Mouse (Mus musculus): Measurements from ENCODE around the gene Chd1. TPM values are rescaled to one million over a fixed set of nuclear protein-coding genes. Genes with fewer than 3 reads are reported as not detected.

Chd1 gene
- polyA plus RNA-seq, 1 experiment from 2014 or later = 9.0 TPM

DNA sequence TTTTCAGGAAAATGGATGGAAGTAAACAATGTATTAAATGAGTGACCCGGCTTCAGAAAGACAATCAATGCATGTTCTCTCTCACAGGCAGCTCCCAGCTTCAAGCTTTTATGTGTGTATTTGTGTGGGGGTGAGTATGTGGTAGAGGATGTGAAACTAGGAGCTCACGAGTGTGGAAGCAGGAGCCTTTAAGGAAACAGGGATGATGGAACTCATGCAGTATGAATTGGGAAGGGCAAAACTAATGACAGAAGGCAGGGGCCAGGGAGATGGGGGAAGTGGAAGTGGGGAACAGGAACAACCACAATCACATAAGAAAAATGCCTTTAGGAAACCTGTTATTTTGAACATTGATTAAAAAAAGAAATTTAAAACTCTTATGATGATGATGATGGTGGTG lies 9.2 kb upstream of the Chd1 start:
- H3K4me3 ChIP-seq (ENCODE audit: low read depth, low read length) = no peak overlapping the region
- H3K27me3 ChIP-seq (ENCODE audit: control insufficient read depth, insufficient read depth, low read depth, low read length) = no peaks in the 10 kb centered on the region
- no peaks in the 10 kb centered on the region for H3K9me3 ChIP-seq (replicated peaks; ENCODE audit: control insufficient read depth, low read length)
- no peak for ATAC-seq (ENCODE audit: low read depth)
- H3K27ac ChIP-seq (ENCODE audit: low read length) = no peak overlapping the region
- no peak overlapping the region for H3K9ac ChIP-seq (ENCODE audit: low read depth, low read length)
- no peaks in the 10 kb centered on the region for H3K4me1 ChIP-seq (ENCODE audit: control insufficient read depth, low read depth, low read length)
- no peaks in the 10 kb centered on the region for H3K36me3 ChIP-seq (ENCODE audit: control insufficient read depth, insufficient read depth)
- WGBS (ENCODE audit: insufficient replicate concordance) = 52% methylated on average over 2 of the region's 2 CpGs
- no peak overlapping the region for H3K4me2 ChIP-seq (ENCODE audit: low read depth, low read length)

DNA sequence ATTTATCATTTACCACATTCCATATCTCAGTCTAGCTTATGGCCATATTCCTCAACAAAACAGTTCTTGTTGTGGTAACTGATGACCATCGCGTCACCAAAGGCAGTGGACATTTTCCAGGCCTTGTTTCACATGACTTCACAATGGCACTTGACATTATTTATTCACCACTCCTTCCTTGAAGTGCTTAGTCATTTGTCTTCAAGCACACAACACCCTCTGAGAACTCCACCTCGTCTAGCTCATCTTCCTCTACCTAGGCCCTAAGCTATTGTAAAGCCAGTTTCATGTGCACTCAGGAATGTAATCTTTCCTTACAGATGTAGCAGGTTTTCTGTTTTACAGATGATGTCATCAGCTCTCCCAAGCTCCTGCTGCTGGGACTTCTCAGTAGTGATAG lies 5.8 kb upstream of the Chd1 start:
- Histone ChIP-seq H3K27me3 (ENCODE audit: control insufficient read depth, insufficient read depth, low read depth, low read length) (no peaks in the 10 kb centered on the region), H3K4me1 (ENCODE audit: control insufficient read depth, low read depth, low read length) (peaks cover 3% of the 10 kb centered on the region)

DNA sequence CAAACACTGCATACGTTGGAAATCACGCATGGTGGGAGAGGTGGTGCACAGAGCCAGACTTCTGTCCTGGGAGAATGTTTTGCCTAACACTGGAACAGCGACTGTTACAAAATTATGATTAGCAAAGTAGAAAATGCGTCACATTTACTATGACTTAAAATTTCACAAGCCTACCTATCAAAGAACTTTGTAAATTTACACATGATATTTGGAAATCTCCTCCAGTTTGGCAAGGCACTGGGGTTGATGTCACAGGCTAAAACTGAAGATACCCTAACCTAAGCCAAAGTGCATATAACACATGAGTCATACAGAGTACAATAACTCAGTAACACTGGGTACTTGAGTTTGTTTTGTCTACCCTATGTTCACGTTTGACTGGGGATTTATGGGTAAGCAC lies 3.3 kb upstream of the Chd1 start:
- Histone ChIP-seq H3K36me3 (ENCODE audit: control insufficient read depth, insufficient read depth) (no peaks in the 10 kb centered on the region), H3K9ac (ENCODE audit: low read depth, low read length) (no peak overlapping the region), H3K4me2 (ENCODE audit: low read depth, low read length) (no peak overlapping the region), H3K4me3 (ENCODE audit: low read depth, low read length) (no peak overlapping the region), H3K27ac (ENCODE audit: low read length) (no peak overlapping the region), H3K27me3 (ENCODE audit: control insufficient read depth, insufficient read depth, low read depth, low read length) (no peaks in the 10 kb centered on the region), H3K4me1 (ENCODE audit: control insufficient read depth, low read depth, low read length) (peaks cover 4% of the 10 kb centered on the region), H3K9me3 (replicated peaks; ENCODE audit: control insufficient read depth, low read length) (no peaks in the 10 kb centered on the region)
- ATAC-seq (ENCODE audit: low read depth) = no peak
- WGBS (ENCODE audit: insufficient replicate concordance) = 63% methylated on average over 5 of the region's 5 CpGs

More for the DNA sequence above, 5.8 kb upstream of the Chd1 start:
- no peak overlapping the region for H3K4me2 ChIP-seq (ENCODE audit: low read depth, low read length)
- 59% methylated on average over 3 of the region's 3 CpGs for WGBS (ENCODE audit: insufficient replicate concordance)
- no peak overlapping the region for H3K9ac ChIP-seq (ENCODE audit: low read depth, low read length)
- H3K9me3 ChIP-seq (replicated peaks; ENCODE audit: control insufficient read depth, low read length) = no peaks in the 10 kb centered on the region
- ATAC-seq (ENCODE audit: low read depth) = no peak
- no peak overlapping the region for H3K4me3 ChIP-seq (ENCODE audit: low read depth, low read length)
- no peaks in the 10 kb centered on the region for H3K36me3 ChIP-seq (ENCODE audit: control insufficient read depth, insufficient read depth)
- no peak overlapping the region for H3K27ac ChIP-seq (ENCODE audit: low read length)

DNA sequence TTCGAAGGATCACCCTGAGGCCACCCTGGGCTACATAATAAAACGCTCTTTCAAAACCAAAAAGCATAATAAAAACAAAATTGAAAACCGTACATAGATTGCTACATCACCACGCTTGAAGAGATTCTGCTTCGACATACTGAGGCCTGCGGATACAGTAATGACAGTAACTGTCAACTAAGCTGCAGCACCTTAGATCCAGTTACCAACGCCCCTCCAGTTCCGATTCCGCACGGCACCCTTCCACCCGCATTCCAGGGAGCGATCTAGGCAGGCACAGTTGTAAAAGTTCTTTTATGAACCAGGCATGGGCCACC lies 651 bp upstream of the Chd1 start:
- peak overlapping the region; percentile 94 for H3K27ac ChIP-seq (ENCODE audit: low read length)
- ATAC-seq (ENCODE audit: low read depth) = no peak
- H3K36me3 ChIP-seq (ENCODE audit: control insufficient read depth, insufficient read depth) = peaks cover 9% of the 10 kb centered on the region
- peak overlapping the region; percentile 85 for H3K4me2 ChIP-seq (ENCODE audit: low read depth, low read length)
- peak overlapping the region; percentile 96 for H3K4me3 ChIP-seq (ENCODE audit: low read depth, low read length)
- H3K27me3 ChIP-seq (ENCODE audit: control insufficient read depth, insufficient read depth, low read depth, low read length) = no peaks in the 10 kb centered on the region
- peaks cover 11% of the 10 kb centered on the region for H3K4me1 ChIP-seq (ENCODE audit: control insufficient read depth, low read depth, low read length)
- no peaks in the 10 kb centered on the region for H3K9me3 ChIP-seq (replicated peaks; ENCODE audit: control insufficient read depth, low read length)
- WGBS (ENCODE audit: insufficient replicate concordance) = 4% methylated on average over 12 of the region's 12 CpGs
- H3K9ac ChIP-seq (ENCODE audit: low read depth, low read length) = peak overlapping the region; percentile 90

DNA sequence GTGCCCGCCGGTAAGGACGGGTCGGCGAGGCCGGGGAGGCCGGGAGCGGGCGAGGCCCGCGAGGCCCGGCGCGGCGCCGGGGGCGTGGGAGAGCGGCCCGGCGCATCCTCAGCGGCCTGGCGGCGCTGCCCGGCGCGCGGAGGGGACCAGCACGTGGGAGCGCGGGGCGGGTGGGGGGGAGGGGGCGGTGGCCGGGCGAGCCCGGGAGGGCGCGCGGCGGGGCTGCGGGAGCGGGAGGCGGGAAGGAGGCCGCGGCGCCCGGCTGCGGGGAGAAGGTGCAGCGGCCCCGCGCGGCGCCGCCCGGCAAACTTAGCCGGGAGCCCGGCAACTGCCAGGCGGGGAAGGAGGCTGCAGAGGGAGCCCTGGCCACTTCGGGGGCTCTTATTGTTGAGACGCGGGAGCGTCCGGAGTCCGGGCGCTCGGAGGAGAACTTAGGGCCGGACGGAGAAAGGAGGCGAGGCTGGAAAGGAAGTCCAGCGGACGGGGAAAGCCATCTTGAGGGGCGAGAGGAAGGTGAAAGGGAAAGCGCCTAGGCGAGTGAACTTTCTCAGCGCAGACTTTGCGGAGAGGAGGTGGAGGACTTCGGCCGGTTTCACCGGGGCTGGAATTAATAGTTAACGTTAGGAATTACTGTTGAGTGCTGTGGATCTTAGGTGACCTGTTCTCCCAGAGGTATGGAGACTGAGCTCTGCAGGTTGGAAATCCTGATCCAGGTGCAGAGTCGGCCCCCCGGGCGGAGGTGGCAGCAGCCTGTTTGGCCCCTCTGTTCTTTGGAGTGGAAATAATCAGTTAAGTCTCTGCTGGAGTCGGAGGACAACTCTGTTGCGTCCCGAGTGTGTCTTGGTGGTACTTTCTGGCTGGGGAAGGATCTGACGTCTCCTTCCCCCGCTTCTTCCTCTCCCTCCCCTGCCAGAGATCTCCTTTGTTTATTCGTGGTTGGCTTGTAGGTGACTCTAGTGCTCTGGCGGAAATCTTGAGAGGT lies 827 bp downstream of the Chd1 start:
- ATAC-seq (ENCODE audit: low read depth) = peak; percentile 23
- Histone ChIP-seq H3K27ac (ENCODE audit: low read length) (peak overlapping the region; percentile 94), H3K9me3 (replicated peaks; ENCODE audit: control insufficient read depth, low read length) (no peaks in the 10 kb centered on the region), H3K27me3 (ENCODE audit: control insufficient read depth, insufficient read depth, low read depth, low read length) (no peaks in the 10 kb centered on the region), H3K36me3 (ENCODE audit: control insufficient read depth, insufficient read depth) (peaks cover 13% of the 10 kb centered on the region), H3K4me2 (ENCODE audit: low read depth, low read length) (peak overlapping the region; percentile 78), H3K4me1 (ENCODE audit: control insufficient read depth, low read depth, low read length) (peaks cover 13% of the 10 kb centered on the region), H3K9ac (ENCODE audit: low read depth, low read length) (peak overlapping the region; percentile 90), H3K4me3 (ENCODE audit: low read depth, low read length) (peak overlapping the region; percentile 96)
- under 1% methylated on average over 54 of the region's 89 CpGs for whole genome bisulfite sequencing (ENCODE audit: insufficient replicate concordance)

DNA sequence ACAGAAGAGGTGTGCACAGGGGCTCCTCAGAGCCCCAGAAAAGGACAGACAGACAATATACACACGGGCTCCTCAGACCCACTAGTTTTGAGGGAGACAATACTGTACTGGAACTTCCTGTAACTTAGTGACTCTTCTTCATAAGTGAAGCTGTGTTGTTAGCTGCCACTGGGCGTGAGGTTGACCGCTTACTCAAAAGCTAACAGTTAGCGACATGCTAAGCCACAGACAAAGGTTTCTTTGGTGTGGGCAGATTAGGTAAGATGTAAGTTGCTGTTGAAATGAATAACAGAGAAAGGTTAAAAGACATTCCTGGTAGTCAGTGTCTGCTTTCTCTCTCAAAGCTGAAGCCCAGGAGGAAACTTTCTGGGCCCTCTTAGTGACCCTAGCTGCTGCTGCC lies 9.7 kb downstream of the Chd1 start:
- 68% methylated on average over 4 of the region's 4 CpGs for WGBS (ENCODE audit: insufficient replicate concordance)
- no peak overlapping the region for H3K27ac ChIP-seq (ENCODE audit: low read length)
- no peak for ATAC-seq (ENCODE audit: low read depth)
- H3K4me2 ChIP-seq (ENCODE audit: low read depth, low read length) = no peak overlapping the region
- no peaks in the 10 kb centered on the region for H3K9me3 ChIP-seq (replicated peaks; ENCODE audit: control insufficient read depth, low read length)
- H3K27me3 ChIP-seq (ENCODE audit: control insufficient read depth, insufficient read depth, low read depth, low read length) = no peaks in the 10 kb centered on the region
- H3K9ac ChIP-seq (ENCODE audit: low read depth, low read length) = no peak overlapping the region
- H3K4me3 ChIP-seq (ENCODE audit: low read depth, low read length) = no peak overlapping the region
- peaks cover 2% of the 10 kb centered on the region for H3K4me1 ChIP-seq (ENCODE audit: control insufficient read depth, low read depth, low read length)
- H3K36me3 ChIP-seq (ENCODE audit: control insufficient read depth, insufficient read depth) = peaks cover 4% of the 10 kb centered on the region

DNA sequence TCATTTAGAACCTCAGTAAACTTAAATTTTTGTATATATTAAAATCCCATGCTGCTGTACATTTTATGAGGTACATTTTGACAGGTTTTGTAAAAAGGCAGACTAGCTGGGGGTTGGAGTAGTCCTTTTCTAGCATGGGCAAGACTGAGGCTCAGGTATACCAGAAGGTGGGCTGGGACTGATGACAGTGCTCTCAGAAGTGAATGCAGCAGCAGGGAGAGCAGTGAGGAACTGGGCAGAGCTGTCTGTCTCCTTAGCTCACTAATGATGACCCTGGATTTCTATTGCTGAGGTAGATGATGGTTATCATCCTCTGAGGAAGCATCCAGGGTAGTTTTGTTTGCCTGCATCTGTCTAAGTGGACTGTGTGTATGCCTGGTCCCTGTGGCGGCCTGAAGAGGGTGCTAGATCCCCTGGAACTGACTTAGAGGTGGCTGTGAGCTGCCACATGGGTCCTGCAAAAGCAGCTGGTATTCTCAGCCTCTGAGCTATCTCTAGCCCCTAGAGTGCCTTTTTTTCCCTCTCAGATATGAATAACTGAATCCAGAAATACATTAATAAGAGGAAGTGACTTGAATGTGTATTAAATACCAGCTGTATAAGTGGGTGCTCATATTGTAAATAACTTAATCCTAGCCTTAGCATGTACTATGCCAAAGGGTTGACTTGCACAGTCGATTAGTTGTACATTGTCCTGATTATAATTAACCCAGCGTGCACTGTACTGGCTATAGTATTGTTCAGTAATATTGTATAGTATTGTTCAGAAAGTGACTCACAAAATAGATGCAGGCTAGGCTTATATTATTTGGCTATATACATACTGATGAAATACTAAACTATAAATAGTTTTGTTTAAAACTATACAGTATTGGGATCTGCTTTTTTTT lies 10.5 kb downstream of the Chd1 start:
- Histone ChIP-seq H3K27me3 (ENCODE audit: control insufficient read depth, insufficient read depth, low read depth, low read length) (no peaks in the 10 kb centered on the region), H3K36me3 (ENCODE audit: control insufficient read depth, insufficient read depth) (peaks cover 4% of the 10 kb centered on the region), H3K4me1 (ENCODE audit: control insufficient read depth, low read depth, low read length) (no peaks in the 10 kb centered on the region; the same call in none of the 2 replicates), H3K9me3 (replicated peaks; ENCODE audit: control insufficient read depth, low read length) (no peaks in the 10 kb centered on the region), H3K4me2 (ENCODE audit: low read depth, low read length) (no peak overlapping the region), H3K4me3 (ENCODE audit: low read depth, low read length) (no peak overlapping the region), H3K9ac (ENCODE audit: low read depth, low read length) (no peak overlapping the region), H3K27ac (ENCODE audit: low read length) (no peak overlapping the region)
- WGBS (ENCODE audit: insufficient replicate concordance) = 53% methylated on average over 3 of the region's 3 CpGs
- peak; percentile 79 for ATAC-seq (ENCODE audit: low read depth)

DNA sequence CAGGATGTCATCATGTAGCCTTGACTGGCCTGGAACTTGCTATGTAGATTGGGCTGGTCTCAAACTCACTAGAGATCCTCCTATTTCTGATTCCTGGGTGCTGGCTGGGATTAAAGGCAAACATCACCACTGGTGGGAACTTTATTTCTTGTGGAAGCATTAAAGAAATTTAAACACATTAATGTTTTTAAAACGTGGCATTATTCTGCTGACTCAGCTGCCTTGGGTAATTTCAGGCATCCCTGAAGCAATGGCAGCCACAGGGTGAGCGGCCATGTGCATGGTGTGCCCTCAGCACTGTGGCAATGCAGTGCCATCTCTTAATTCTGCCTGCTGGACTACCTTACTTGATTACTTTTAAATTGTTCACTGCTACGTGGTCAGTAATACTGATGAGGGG lies 11.2 kb downstream of the Chd1 start:
- H3K4me3 ChIP-seq (ENCODE audit: low read depth, low read length) = no peak overlapping the region
- H3K27me3 ChIP-seq (ENCODE audit: control insufficient read depth, insufficient read depth, low read depth, low read length) = no peaks in the 10 kb centered on the region
- no peak for ATAC-seq (ENCODE audit: low read depth)
- H3K9me3 ChIP-seq (replicated peaks; ENCODE audit: control insufficient read depth, low read length) = no peaks in the 10 kb centered on the region
- H3K9ac ChIP-seq (ENCODE audit: low read depth, low read length) = no peak overlapping the region
- H3K27ac ChIP-seq (ENCODE audit: low read length) = no peak overlapping the region
- no peaks in the 10 kb centered on the region; the same call in 1 of the 2 replicates for H3K36me3 ChIP-seq (ENCODE audit: control insufficient read depth, insufficient read depth)
- H3K4me2 ChIP-seq (ENCODE audit: low read depth, low read length) = no peak overlapping the region
- WGBS (ENCODE audit: insufficient replicate concordance) = 76% methylated on average over 3 of the region's 3 CpGs
- H3K4me1 ChIP-seq (ENCODE audit: control insufficient read depth, low read depth, low read length) = peaks cover 3% of the 10 kb centered on the region

All from liver, embryonic 16.5 days (tissue).